Mouse (Mus musculus) kidney, postnatal 36 days (tissue): ENCODE measurements at regions not wholly inside any gene's neighbourhood (a gene's known extent, or its start where the extent isn't known, plus 50 kb on each side); places are given as distances from the start of the nearest gene placed in this dataset.

Experiments used
- DNase-seq, 2 experiments: peaks; one replicate each; pipeline ENCODE4 v3.0.0; 2021 to 2022; ENCODE audit warnings: mixed read lengths in 2 of 2

DNA sequence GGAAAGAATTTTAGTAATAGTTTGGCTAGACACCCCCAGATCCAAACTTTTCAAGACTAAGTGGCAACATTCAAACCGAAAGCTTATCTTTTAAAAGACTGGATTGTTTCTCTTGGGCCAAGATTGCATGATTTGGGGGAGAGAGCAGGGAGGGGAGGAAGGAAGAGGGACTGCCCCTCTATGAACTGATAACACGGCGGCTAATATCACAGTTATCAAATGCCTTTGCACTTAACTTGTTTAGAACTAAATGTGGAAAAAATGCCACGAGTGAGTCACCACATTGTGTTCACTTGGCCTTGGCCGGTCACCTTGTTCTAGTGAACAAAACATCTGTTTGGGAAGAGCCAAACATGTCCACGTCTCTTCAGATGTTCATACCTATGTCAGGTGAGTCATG, 92.3 kb downstream of the Tes start:
- DNase-seq, result no peak

DNA sequence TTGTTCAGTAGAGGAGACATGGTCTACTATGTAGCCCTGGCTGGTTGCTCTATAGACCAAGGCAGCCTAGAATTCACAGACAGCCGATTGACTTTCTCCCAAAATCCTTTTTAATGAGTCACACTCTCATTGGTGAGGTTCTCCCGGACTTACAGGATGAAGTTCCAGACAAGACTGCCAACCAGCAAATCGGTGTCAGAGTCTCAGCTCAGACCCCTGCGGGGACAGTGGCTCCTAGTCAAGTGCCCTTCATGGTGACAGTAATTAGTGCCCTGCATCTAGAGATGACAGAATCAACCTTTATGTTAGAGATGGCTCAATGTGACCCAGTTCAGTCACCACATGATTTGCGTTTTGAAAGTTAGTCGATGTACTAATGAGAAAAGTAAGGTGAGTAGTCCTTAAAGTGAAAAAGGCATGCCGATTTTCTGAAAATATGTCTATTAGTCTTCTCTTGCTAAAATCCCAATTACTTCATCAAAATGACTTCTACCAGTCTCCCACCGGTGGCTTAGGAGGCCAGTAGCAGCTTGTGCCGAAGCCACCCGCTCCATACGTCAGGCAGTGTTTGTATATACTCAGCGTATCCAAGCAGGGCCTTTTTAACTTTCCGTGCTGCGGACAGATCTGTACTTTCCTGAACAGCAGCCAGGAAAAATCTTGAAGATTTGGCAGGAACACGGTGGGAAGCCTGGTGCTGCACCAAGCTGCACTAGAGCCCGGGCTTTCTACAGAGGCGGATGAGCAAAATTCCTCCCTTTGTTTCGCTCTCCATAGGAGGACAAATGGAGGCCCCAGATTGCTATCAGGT, 105.2 kb downstream of the Tes start:
- peak; percentile 30 to 61 for DNase-seq

DNA sequence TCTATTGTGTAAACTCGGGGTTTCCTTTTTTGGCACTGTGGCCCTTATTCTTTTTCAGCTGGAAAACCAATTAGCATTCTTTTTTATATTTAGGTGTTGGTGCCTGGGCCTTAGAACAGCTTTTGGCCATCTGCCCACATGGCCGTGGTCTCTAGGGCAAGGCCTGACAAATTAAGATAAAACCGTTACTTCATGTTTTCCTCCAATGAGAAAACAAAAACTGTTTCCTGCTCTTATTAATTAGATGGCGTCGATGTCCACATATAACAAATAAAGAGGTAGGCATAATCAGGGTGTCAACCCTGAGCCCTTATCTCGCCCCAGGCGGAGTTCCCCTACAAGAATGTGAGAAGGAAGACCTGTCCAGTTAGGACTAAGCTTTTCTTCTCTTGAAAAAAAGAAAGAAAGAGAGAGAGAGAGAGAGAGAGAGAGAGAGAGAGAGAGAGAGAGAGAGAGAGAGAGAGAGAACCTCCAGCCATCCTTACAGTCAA, 105.9 kb downstream of the Tes start:
- DNase-seq, result peak in 1 of 2 experiments; percentile 58

DNA sequence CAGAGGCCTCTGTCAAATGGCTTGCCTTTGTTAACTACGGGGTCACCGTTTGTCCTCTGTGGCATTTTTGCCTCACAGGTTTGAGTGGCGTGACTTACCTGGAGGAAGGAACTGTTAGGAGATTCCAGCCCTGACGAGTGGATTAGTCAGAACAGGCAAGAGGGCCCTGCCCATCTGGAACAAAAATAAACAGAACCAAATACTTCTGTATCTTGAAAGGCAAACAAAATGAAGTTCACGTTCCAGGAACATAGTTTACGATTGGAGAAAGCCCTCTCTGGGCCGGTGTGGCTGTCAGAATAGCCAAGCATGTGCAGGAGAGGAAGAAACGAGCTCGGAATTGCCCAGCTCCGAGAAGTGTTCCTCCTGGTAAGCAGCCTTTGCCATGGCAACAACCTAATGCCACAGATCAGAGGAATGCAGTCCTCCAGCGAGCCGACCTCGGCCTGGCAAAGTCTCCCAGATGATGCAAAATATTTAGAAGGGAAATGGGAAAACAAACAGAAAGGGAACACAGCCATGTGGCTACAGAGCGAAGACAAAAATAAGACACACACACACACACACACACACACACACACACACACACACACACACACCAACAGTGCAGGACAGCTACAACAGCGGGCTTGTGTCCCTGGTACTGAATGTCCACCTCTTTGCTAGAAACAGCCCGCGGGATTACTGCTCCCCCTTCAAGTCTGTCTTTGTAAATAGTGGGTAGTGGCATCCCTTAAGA, 106.5 kb downstream of the Tes start:
- peak; percentile 39 to 51 for DNase-seq

DNA sequence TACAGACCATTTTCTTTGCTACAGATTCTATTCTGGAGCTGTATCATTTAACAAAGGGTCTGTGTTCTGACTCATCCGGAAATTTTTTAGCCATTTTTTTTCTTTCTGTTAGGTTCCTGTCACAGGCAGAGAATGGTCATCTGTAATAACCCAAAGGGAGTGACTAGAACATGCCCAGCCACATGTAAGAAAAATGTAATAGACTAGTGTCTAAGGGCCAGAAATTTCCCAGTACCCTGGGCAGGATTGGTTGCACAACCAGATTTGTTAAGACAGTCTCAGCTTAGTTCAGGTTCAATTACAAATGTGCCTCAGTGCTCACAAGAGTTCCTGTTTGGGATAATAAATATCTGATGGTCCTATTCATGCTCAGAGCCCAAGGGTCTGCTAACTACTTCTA, 107.1 kb downstream of the Tes start:
- no peak for DNase-seq

DNA sequence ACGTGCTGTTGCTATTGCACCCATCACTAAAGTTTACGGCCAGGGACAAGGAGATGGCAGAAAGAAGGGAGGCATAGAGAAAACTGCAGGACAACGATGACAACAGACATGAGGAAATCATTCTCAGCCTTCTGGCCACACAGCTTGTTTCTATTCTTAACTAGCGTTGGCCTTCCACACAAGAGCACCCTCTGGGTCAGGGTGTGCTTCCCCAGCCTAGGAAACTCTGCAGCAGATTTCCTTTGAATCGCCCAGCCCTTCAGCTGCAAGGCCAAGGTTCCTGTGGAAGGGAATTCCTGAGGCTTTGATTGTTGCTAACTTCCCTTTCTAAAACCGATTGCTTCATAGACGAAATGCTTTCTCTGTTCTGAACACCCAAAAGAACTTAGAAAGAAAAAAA, 103.8 kb upstream of the Cav2 start:
- DNase-seq, result peak; percentile 37 to 53

DNA sequence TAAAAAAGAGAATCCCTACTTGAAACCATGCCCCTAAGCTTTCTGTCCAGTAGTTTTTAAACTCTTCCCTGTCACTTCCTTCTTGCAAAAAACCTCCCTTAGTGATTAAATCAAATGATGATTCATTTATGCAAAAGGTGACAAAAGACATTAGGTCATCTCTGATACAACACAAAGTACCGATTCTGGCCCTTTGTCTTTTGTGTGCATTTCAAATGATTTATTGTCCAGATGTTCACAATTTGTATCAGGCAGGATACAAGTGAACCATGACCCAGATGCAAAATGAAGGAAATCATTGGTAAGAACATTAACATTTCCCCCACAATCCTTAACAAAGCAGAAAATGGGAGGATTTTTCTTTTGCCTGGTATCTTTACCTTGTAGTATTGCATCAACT, 101.5 kb upstream of the Cav2 start:
- DNase-seq, result no peak

DNA sequence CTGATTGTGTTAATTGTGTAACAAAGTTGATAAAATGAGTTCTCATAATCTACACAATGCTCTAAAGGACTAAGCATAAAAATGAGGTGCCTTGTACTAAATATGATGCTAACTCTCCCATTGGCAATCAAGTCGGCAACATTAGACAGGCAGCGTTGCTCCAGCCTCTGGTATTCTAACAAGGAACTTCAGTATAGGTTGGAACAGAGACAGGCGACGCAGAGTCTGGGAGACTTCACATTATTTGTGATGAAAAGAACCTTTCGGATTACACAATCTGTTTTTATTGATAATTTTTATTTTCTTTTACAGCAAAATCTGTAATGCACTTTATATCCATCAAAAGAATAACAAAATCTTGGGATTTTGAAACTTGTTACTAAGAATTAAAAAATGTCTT, 94.4 kb upstream of the Cav2 start:
- DNase-seq, result no peak

DNA sequence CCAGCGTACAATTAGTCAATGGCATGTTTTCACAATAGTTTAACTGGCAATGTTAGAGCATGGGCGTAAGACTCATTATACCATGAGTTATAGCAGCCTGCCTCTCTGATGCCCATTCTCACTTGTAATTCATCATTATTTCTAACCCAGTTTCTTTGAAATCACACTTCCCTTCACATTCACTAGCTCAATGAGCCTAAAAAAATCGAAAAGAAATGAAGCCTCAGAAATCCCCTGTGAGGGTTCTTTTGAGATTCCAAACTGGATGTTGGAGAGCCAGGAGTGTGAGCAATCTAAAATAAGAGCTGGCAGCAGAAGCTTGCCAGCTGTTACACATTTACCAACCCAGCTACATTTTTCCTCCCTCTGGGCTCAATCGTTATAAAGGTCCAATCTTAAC, 93.9 kb upstream of the Cav2 start:
- DNase-seq, result peak; percentile 42 to 48

DNA sequence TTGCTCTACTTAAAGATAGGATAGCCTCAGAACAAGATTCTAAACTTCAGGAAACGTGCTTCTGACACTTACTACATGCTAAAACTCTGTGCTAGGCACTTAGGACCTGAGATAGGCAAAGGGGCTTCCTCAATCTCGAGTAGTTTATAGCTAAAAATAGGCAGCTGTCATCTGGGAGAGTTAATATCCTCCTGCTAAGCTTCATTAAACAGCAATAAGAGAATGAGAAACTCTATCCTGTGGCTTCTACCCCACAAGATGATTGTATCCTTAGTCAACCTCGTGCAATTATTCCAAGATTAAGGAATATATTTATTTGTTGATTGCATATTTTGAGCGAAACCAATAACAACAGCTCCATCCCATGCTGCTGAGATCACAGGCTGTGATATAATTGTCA, 85.4 kb upstream of the Cav2 start:
- DNase-seq, result no peak

DNA sequence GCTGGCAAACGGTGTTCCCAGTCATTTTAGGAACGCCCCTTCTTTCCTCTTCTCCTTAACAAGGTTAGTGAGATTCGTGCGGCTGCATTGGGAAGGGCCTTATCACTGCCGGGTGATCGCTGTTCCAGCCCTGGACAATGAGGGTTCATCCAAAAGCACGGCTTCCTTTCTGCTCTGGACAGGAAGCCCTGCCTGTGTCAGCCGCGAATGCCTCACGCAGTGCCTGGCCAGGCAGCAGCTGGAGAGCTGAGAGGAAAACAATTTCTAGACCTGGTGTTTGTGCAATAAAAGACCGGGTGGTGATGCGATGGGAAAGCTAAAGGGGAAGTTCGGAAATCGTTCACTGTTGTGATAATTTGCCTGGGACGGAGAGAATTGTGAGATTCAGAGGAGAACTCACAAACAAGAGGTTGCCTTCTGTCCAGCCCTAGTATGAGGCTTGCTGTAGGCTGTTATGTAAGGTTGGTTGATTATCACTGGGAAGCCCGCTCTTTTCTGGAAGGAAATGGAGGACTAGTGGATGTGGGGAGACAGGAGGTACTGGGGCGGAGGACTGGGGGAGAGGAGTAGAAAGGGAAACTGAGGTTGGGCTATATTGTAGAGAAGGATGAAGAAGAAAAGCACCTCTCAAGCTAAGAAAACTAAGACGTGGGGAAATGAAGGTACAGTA, 83.1 kb upstream of the Cav2 start:
- peak; percentile 68 to 72 for DNase-seq

DNA sequence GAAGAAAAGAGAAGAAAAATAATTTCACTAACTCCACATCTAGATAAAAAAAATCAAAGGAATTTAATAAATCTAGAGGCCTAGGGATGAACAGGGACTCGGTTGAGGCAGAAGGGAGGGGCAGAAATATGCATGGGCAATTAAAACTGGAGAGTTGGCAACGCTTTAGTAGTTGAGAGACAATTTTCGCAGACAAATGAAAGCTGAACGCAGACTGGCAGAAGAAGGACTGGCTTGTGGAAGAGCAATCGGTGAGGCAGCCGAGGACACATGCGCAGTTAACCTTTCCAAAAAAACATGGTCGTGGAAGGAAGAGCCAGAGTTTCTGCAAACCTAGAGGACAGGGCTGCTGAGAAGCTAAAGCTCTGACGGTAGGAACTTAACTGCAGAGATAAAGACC, 82.1 kb upstream of the Cav2 start:
- no peak for DNase-seq

DNA sequence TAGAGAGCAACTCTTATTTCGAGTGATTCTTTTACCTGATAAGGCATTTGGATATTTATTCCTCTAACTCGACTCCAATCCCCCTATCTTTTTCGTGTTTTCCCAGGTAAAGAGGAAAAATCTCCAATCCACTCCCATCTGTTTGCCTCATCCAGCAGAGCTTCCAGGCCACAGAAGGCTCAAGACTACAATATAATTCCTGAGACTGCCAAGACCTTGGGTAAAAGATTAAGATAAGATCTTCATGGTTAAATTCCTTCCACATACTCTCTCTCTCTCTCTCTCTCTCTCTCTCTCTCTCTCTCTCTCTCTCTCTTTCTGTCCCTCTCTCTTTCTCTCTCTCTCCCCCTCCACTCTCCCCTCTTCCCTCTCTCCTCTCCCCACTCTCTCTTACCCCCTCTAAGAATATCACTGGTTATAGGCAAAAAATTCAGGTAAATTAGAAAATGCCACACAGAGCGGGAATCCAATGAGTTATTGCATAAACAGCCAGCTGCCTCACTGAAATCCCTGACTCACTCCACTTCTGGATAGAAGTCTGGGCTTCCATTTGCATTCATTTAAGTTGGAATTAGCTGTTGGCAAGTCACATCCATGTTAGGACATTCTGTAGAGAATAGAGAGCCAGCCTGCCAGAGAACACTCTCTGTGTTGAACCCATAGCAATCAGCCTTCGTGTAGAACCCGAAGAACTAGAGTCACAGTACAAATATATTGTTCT, 78.9 kb upstream of the Cav2 start:
- no peak for DNase-seq

DNA sequence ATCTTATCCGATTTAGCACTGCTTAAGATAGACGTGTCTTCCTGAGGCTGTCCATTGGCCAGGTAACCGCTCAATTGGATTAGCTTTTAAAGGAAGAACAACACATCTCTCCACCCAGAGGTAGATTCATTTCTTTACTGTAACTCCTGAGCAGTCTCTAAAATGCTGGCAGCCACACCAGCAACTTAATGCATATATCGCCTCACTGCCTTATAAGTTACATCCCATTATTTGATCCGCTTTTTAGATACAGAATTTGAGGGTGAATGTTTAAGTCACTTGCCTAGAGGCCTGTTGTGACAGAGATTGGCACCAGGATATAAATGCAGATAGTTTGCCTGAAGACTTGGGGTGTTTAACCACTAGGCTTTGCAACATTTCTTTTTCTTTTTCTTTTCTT, 77.7 kb upstream of the Cav2 start:
- DNase-seq, result no peak

DNA sequence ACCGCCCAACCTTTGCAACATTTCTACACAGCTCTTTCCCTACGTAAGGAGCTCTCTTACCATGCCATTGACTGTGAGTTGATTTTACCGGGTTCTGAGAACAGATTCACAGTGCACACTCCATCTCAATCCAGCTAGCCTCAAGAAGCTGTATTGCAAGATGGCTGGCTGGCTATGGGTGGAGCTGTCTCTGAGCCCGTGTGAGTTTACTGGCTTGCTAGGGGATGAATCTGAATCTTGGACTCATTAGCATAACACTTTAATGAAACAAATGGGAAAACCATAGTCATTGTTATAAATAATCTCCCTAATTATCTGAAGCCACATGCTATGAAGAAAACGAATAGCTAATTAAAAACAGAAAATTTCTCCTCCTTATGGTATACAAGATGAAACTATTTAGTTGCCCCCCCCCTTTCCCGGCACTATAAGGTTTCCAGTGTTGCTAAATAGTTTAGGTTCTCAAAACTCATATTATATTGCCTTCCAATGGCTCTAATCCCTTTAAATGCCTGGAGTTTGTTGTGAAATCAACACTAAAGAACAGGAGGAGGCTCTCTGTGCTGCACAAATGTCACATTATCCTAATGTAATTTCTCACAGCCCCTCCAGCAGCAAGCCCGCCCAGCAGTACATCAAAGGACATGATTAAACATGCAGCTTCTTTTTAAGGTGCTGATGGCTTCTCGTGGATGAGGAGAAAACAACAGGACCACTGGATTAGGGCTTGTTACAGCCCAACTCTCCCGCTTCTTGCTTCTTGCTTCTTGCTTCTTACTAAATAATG, 76.9 kb upstream of the Cav2 start:
- DNase-seq, result no peak

DNA sequence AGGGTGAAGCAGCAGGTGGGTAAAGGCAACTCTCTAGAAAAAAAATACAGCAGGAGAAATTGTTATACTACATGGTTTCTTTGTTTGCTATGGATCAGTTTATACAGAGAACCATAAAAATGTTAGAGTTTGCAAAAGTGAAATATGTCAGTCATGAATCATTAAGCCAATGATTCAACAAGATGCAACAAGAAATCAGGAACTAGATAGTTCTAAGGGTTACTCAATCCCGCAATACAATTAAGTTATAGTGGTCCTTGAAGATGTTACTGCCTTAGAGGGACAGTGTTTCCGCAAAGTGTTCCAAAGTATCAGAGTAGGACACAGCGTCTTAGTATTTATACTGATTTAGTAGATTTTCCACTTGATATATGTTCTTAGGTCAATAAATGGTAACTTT, 74.1 kb upstream of the Cav2 start:
- DNase-seq, result no peak

DNA sequence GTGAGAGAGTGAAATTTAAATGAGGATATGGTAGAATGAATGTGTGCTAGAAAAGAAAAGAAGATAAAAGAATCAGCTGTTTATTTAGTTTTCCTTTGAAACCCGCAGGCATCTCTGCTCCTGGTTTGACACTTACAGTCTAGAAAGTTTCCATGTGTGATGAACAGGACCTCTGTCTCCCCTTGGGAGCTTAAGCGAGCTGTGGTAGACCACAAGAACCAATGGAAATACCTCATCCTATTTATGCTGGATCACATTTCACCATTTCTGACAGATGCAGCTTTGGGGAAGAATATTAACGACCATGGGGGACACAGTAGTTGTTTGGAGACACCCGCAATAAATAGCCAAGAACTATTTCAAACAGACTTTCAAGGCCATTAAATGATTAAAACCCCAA, 71.2 kb upstream of the Cav2 start:
- DNase-seq, result no peak

DNA sequence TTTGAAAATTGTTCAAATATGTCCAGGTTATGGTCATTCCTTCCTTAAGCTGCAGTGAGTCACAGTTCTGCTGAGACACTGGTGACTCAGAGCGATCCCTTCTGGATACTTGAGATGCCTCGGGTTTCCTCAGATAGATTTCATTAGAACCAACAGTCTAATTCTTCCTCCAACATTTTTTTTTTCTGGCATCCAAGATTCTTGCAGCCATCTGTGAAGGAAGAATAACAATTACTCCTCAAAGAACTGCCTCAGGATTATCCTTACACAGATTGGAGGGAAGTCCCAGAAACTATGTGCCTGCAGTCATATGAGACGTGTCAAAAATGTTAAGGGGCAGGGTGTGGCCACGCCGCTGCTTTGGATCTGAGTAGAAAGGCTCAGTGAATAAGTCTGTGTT, 69.6 kb upstream of the Cav2 start:
- DNase-seq, result no peak

DNA sequence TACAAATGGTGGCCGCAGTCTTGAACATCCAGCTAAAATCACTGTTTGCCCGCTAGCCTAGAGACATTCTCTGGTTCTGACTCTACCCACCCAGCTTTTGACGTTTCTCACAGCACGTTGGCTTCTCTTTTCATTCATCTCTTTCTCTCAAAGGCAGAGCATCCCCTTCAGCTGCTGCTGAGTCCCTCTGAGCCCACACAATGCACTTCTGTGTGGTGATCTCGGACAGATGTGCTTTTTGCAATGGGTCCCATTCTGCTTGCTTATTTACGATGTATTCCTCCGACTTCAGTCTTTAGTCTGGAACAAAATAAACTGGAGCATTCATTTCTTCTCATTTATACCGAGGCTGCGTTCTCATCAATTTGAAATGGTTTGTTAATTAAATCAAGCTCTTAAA, 66.2 kb upstream of the Cav2 start:
- no peak for DNase-seq

DNA sequence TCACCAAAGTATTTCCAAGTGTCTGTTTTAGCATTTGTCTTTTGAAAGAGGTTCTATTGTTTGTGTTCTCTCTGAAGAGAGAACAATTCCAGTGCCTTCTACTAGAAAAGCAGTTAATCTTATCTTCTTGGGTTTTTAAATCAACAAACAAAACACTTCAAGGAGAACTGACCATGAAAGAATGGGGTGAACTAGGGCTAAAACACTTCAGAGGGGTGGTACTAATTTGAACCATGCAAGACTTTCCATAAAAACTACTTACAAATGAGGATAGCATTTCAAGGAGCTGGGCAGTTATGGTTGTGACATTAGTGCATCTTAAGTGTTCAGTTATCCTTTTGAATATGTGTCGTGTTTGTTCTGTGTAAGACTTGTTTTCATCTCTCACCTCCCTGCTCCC, 64.5 kb upstream of the Cav2 start:
- no peak for DNase-seq

DNA sequence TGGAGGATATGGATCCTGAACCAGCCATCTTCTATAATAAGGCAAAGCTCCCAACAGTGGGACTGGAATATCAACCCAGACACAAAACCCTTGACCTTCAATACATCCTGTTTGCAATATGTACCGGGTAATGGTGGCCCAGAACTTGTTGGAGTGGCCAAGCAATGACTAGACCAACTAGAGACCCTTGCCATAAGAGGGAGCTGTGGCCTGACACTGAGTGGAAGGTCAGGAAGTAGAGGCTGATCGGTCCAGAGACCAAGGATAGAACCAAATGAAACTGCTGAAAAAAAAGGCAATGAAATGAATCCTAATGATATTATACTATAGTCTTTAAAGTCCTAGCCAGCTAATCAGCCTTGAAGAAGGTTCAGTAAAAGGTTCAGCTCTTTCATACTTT, 57.2 kb upstream of the Cav2 start:
- DNase-seq, result peak in 1 of 2 experiments; percentile 4

DNA sequence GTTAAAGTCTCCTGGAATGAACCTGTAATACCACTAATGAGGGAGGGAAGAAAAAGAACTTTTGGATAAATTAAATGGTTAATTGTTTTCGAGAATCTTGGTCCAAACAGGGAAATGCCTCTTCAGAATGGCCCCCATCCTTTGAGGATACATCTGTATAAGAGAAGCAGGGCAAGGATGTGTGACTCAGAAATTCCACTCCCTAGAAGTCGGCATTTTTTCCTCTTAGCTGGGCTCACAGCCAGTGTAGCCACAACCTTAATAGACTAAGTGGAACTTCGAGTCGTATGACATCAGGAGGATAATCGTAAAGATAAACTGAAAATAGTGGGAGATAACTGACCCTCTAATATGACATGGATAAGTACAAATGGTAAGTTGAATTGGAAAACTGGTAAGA, 56.1 kb upstream of the Cav2 start:
- DNase-seq, result peak; percentile 39 to 58
